Mouse (Mus musculus): ENCODE results near the gene Psmb9. TPM values are rescaled to one million over a fixed set of nuclear protein-coding genes. Genes with fewer than 3 reads are reported as not detected.

Psmb9 gene
- polyA plus RNA-seq, 1 experiment, result 0.33 TPM

- no peak for TF ChIP-seq GATA1 (IDR thresholded peaks at IDR 0.05; ENCODE audit: low read length)
These were observed 7.2 kb upstream of the Psmb9 start for GRCm38 (mm10) chr17:34194723-34195122.

- TF ChIP-seq GATA1 (IDR thresholded peaks at IDR 0.05; ENCODE audit: low read length), result no peak
These were observed 5.9 kb upstream of the Psmb9 start for GRCm38 (mm10) chr17:34193468-34193867.

DNA sequence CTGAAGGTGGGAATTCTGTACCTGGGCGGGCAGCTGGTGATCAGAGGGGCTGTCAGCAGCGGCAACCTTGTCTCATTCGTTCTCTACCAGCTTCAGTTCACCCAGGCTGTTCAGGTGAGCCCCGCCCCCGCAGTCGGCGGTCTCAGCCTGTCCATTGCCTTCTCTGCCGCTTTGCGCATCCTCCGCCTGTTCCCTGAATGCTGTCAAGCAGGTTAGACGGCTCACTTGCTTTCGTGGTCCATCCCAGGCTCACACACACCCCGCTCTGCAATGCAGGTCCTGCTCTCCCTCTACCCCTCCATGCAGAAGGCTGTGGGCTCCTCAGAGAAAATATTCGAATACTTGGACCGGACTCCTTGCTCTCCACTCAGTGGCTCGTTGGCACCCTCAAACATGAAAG, 5.3 kb upstream of the Psmb9 start:
- no peak for TF ChIP-seq GATA1 (IDR thresholded peaks at IDR 0.05; ENCODE audit: low read length)

DNA sequence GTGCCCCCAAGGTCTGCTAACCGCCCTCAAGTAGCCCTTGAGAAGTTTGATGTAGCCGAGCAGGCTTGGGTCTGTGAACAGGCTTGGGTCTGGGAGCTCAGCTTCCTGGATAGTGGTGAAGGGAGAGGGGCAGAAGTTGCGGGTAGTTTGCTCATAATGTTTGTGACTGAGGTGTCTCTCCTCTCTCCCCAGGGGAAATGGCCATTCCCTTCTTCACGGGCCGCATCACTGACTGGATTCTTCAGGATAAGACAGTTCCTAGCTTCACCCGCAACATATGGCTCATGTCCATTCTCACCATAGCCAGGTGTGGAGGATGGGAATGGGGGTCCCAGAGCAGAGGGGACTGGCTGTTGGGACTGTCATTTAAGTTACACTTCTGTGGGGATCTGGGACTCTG, 1.4 kb upstream of the Psmb9 start:
- no peak for TF ChIP-seq GATA1 (IDR thresholded peaks at IDR 0.05; ENCODE audit: low read length)

GRCm38 (mm10) chr17:34188010-34188409, 446 bp upstream of the Psmb9 start:
- TF ChIP-seq GATA1 (IDR thresholded peaks at IDR 0.05; ENCODE audit: low read length), result no peak

GRCm38 (mm10) chr17:34186885-34187260, 691 bp downstream of the Psmb9 start:
- TF ChIP-seq GATA1 (IDR thresholded peaks at IDR 0.05; ENCODE audit: low read length), result no peak

- no peak for TF ChIP-seq GATA1 (IDR thresholded peaks at IDR 0.05; ENCODE audit: low read length)
These were observed 2.0 kb downstream of the Psmb9 start for GRCm38 (mm10) chr17:34185526-34185925.

GRCm38 (mm10) chr17:34183564-34184219, 3.9 kb downstream of the Psmb9 start:
- TF ChIP-seq GATA1 (IDR thresholded peaks at IDR 0.05; ENCODE audit: low read length), result no peak

DNA sequence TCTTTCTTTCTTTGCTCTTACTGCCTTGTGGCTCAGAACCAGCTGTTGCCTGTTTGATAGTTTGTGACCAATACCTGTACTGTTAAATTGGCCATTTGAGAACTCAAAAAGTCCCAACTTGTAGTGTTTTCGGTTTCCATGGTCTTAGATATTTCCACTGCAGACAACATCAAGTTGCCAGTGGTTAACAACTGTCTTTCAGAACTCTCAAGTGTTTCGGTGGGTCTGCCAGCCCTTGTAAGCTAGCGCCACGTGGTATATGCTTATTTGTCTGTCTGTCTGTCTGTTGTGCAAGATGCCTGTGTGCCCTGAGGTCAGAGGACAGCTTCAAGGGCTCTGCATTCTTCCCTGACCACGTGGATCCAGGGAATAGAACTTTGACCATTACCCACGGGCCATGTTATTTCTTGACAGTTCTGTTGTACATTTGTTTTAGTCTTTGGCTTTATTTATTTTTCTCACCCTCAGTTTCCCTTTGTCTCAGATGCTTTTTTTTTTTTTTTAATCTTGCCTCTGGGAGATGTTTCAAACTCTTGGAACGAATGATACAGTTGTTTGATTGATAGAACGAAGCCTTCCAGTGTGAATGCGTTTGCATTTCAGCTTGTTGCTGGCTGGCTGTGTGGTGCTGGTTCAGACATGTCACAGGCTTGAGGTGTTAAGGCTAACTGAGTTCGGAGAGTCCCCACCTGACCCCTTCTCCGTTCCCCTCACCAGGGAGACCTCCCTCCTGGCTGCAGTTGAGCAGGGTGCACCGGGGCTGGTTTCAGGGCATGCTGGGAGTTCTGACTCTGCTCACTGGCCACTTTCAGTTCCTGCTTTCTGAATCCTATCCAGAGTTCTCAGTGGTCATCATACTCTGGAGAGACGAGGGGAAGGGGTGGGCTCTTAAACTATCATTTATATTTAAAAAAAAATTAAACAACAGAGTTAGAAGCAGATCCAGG, 7.4 kb downstream of the Psmb9 start:
- TF ChIP-seq GATA1 (IDR thresholded peaks at IDR 0.05; ENCODE audit: low read length), result no peak

GRCm38 (mm10) chr17:34179019-34179418, 8.5 kb downstream of the Psmb9 start:
- no peak for TF ChIP-seq GATA1 (IDR thresholded peaks at IDR 0.05; ENCODE audit: low read length)

- TF ChIP-seq GATA1 (IDR thresholded peaks at IDR 0.05; ENCODE audit: low read length), result no peak
These were observed 10.4 kb downstream of the Psmb9 start for GRCm38 (mm10) chr17:34177179-34177578.

DNA sequence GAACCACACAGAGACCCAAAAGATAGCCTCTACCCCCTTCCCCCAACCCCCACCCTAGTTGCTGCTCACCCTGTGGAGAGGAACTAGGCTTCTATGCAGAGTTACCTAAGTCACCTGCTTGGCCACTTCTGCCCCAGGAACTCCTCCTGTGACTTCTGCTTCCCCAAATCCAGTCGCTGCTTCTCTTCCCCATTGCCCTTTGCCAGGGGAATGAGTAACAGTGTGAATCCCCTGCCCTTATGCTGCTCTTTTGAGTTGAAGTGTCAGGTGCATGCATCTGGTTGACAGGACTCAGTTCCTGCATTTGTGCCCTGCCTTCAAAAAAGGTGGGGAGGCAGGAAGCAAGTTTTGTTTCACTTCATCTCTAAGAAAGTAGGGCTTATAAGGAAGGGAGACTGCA, 13.5 kb downstream of the Psmb9 start:
- TF ChIP-seq GATA1 (IDR thresholded peaks at IDR 0.05; ENCODE audit: low read length), result no peak

DNA sequence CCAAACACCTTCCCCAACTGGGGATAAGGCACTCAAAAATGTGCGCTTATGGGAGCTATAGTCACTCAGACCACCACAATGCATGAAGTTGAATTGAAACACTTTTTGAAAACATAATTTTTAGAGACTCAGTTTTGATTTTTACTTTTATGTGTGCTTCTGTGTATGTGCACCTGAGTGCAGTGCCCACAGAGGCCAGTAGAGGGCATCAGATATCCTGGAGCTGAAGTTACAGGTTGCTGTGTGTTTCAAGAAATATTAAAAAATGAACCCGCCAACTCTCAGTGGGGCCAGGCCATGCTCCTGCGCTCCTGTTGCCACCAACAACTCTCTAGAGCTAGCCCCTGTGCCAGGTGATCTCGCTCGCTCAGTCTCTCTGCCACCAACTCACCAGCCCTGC, 15.0 kb downstream of the Psmb9 start:
- TF ChIP-seq GATA1 (IDR thresholded peaks at IDR 0.05; ENCODE audit: low read length), result no peak

- TF ChIP-seq GATA1 (IDR thresholded peaks at IDR 0.05; ENCODE audit: low read length), result no peak
These were observed 16.6 kb downstream of the Psmb9 start for GRCm38 (mm10) chr17:34170877-34171498.

DNA sequence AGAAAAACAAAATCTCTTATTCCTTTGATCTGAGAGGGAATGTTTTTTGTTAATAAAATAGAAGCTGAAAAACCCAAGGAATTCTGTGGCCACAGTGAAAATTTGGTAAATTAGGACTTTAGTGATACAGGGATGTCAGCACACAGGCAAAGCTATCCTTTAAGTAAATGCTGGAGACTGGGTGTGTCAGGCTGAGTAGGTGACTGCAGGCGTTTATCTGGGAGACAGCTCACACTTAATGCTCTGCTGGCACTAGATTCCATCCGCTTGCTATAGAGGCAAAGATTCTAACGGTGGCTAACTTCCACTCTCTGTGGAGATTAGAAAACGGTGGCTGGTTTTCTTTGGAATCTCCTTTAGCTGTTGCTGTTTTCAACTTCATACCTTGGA, 17.1 kb downstream of the Psmb9 start:
- no peak for TF ChIP-seq GATA1 (IDR thresholded peaks at IDR 0.05; ENCODE audit: low read length)

- no peak for TF ChIP-seq GATA1 (IDR thresholded peaks at IDR 0.05; ENCODE audit: low read length)
These were observed 18.3 kb downstream of the Psmb9 start for GRCm38 (mm10) chr17:34169279-34169678.
